Mouse (Mus musculus) naive thymus-derived CD4-positive, alpha-beta T cell, adult 2 months (primary cell): ENCODE results near the gene Gm47841.

Experiments
- DNase-seq: peaks from one replicate; pipeline ENCODE4 v3.0.0-alpha.2; 2011; ENCODE audit warnings: low read depth

Gm47841 gene

GRCm38 (mm10) chr15:101074067-101074466 is 26.9 kb upstream of the Gm47841 start:
- no peak for DNase-seq

GRCm38 (mm10) chr15:101072736-101073135 is 25.5 kb upstream of the Gm47841 start:
- no peak for DNase-seq

- no peak for DNase-seq
Observed at GRCm38 (mm10) chr15:101070762-101071161, 23.6 kb upstream of the Gm47841 start.

GRCm38 (mm10) chr15:101069641-101070190 is 22.5 kb upstream of the Gm47841 start:
- DNase-seq: no peak

GRCm38 (mm10) chr15:101068671-101069070 is 21.5 kb upstream of the Gm47841 start:
- no peak for DNase-seq

- DNase-seq: no peak
Observed at GRCm38 (mm10) chr15:101068029-101068428, 20.8 kb upstream of the Gm47841 start.

GRCm38 (mm10) chr15:101066920-101067696 is 19.9 kb upstream of the Gm47841 start:
- no peak for DNase-seq

- DNase-seq: no peak
Observed at GRCm38 (mm10) chr15:101066364-101066847, 19.2 kb upstream of the Gm47841 start.

GRCm38 (mm10) chr15:101065069-101065468 is 17.9 kb upstream of the Gm47841 start:
- no peak for DNase-seq

- no peak for DNase-seq
Observed at GRCm38 (mm10) chr15:101060280-101060852, 13.2 kb upstream of the Gm47841 start.

- no peak for DNase-seq
Observed at GRCm38 (mm10) chr15:101059570-101060279, 12.5 kb upstream of the Gm47841 start.

GRCm38 (mm10) chr15:101056225-101056624 is 9.0 kb upstream of the Gm47841 start:
- peak; percentile 53 for DNase-seq

- no peak for DNase-seq
Observed at GRCm38 (mm10) chr15:101054541-101054940, 7.3 kb upstream of the Gm47841 start.

GRCm38 (mm10) chr15:101053832-101054459 is 6.7 kb upstream of the Gm47841 start:
- DNase-seq: no peak

GRCm38 (mm10) chr15:101052560-101053501 is 5.6 kb upstream of the Gm47841 start:
- peak; percentile 34 for DNase-seq

GRCm38 (mm10) chr15:101051869-101052268 is 4.7 kb upstream of the Gm47841 start:
- DNase-seq: no peak

- no peak for DNase-seq
Observed at GRCm38 (mm10) chr15:101048338-101048896, 1.2 kb upstream of the Gm47841 start.

- no peak for DNase-seq
Observed at GRCm38 (mm10) chr15:101046527-101047193, 537 bp downstream of the Gm47841 start.

GRCm38 (mm10) chr15:101046039-101046526 is 1.1 kb downstream of the Gm47841 start:
- DNase-seq: no peak

- DNase-seq: no peak
Observed at GRCm38 (mm10) chr15:101044531-101044930, 2.7 kb downstream of the Gm47841 start.
